Mouse (Mus musculus): ENCODE results near the gene Sphkap. TPM values are rescaled to one million over a fixed set of nuclear protein-coding genes. Genes with fewer than 3 reads are reported as not detected.

Sphkap gene
- polyA plus RNA-seq (2017; shearing (Covaris generic)): 0.34 TPM

GRCm38 (mm10) chr1:83408021-83408464, at the start of gene Sphkap:
TSS of gene Sphkap (minus strand) at chr1:83408200.

Other genes starting within 250 kb of the Sphkap start
- gene Daw1, start 248.4 kb downstream of the Sphkap start, polyA plus RNA-seq (2017; shearing (Covaris generic)): not detected